Mouse (Mus musculus): Measurements from ENCODE around the gene Arl5b.

DNA sequence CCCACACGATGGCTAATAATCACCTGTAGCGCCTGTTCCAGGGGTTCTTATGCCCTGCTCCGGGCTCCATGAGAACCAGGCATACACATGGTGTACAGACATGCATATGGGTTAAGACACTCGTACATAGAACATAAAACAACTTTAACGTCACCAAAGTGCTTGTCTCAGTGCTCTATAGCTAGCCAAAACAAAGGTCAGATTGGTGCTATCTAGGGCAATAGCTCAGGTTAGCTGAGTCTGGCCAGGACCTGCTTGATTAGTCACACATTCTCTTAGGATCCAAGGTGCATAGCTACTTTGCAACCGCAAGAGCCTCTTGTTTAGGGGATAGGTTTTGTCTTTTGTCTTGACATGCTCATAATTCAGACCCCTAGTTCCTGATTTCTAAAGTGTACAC lies 63.5 kb downstream of the Arl5b start:
- no peak for TF ChIP-seq MAFK (IDR thresholded peaks at IDR 0.05; ENCODE audit: insufficient read depth, low read depth, low read length)
- TF ChIP-seq HCFC1 (IDR thresholded peaks at IDR 0.05; ENCODE audit: borderline replicate concordance, insufficient read depth, low read length): no peak

Data from ES-E14 (cell line).